Mouse (Mus musculus): ENCODE results near the gene Mybpc1.

GRCm38 (mm10) chr10:88572123-88572522, 32.8 kb downstream of the Mybpc1 start:
- TF ChIP-seq CTCF (IDR thresholded peaks at IDR 0.05; ENCODE audit: insufficient read depth, low read depth, low read length): no peak
- no peak for TF ChIP-seq POLR2A (IDR thresholded peaks at IDR 0.05; ENCODE audit: insufficient read depth, low read depth, low read length)

Data from olfactory bulb, adult 2 months (tissue).